Mouse (Mus musculus) lung, adult 2 months (tissue): ENCODE measurements around the gene Rimkla.

Experiments
- CTCF ChIP-seq: fragments of 200-500 bp; IDR thresholded peaks from 2 replicates; pipeline ENCODE4 v1.5.1; 2011; ENCODE audit warnings: mild to moderate bottlenecking, low read length, control low read depth; ENCODE audit not compliant: insufficient read depth
- POLR2A ChIP-seq: fragments of 200-500 bp; IDR thresholded peaks from 2 replicates; pipeline ENCODE4 v1.6.1; 2011; ENCODE audit warnings: low read depth, mild to moderate bottlenecking, control low read depth, low read length, borderline replicate concordance; ENCODE audit errors: extremely low read depth

- TF ChIP-seq CTCF (no peak), POLR2A (no peak)
Measured at GRCm38 (mm10) chr4:119540533-119540890, 48.1 kb upstream of the Rimkla start.
